ENCODE assay signal across 13 mouse cellular contexts in genomic region chr15:21179727-21180126, GRCm38 (mm10).
DNase-seq lines count a peak whose midpoint lies in the region.
"Had no signal": no experiment of that assay in that cellular context is flagged by ENCODE, and none has a peak within 500 bp of the region (broad histone marks: within the 10 kb centered on the region; RNA-seq: fewer than 3 reads in every experiment).

No protein-coding gene starts in this region.

- peak; percentile 4 to 9 for DNase-seq in left cerebral cortex, postnatal 14 days (ENCODE audit: low spot score in 2 of 2)
- no peak for DNase-seq in left cerebral cortex, postnatal 36 days (ENCODE audit: low spot score in 2 of 2)
- DNase-seq in brain, adult 2 months (ENCODE audit: low read depth, low spot score): peak; percentile 53
- DNase-seq in brain, embryonic 18.5 days (ENCODE audit: low read depth, low spot score): peak; percentile 76
- DNase-seq in layer of hippocampus, postnatal 10 days (ENCODE audit: low spot score in 2 of 2): peak; percentile 8 to 19
- DNase-seq in urinary bladder, postnatal 4 days (ENCODE audit: low spot score in 2 of 2): no peak
- DNase-seq in embryo, embryonic 10.5 days (ENCODE audit: low spot score): no peak
- DNase-seq: cerebellum, adult 18-20 months; gastrocnemius, postnatal 25 days; kidney, adult 2 months; kidney, postnatal 4 days; liver, embryonic 13.5 days; thymus, adult 2 months had no signal

- intact Hi-C loops in left cerebral cortex, postnatal 14 days (cut with DNase I): no loop called here
- intact Hi-C loops in left cerebral cortex, postnatal 36 days (cut with DNase I): no loop called here

Comparison
In these comparisons a context has a peak if more than half of its experiments do, and no peak if none do; other contexts are left out.
1. DNase-seq: peak in left cerebral cortex, postnatal 14 days (2 of 2), brain, adult 2 months (single experiment), brain, embryonic 18.5 days (single experiment) and layer of hippocampus, postnatal 10 days (2 of 2); none in left cerebral cortex, postnatal 36 days (0 of 2), urinary bladder, postnatal 4 days (0 of 2) and embryo, embryonic 10.5 days (single experiment).